Mouse (Mus musculus): ENCODE data around the gene Gm21860. TPM values are rescaled to one million over a fixed set of nuclear protein-coding genes. Genes with fewer than 3 reads are reported as not detected.

Gene Gm21860
- total RNA-seq, 2 experiments from 2014 or later, result not detected

Other genes starting within 250 kb of the Gm21860 start
- gene Gm47283, start 29.9 kb upstream of the Gm21860 start, total RNA-seq (2015), result not detected in 2 replicates
- not detected in 2 replicates for gene Gm47283, start 29.9 kb upstream of the Gm21860 start, total RNA-seq (2017)
- gene Gm21748, start 84.4 kb upstream of the Gm21860 start, total RNA-seq (2015), result not detected in 2 replicates
- gene Gm21748, start 84.4 kb upstream of the Gm21860 start, total RNA-seq (2017), result not detected in 2 replicates

All from megakaryocyte, adult 5-6 weeks (primary cell).